Mouse (Mus musculus) kidney, embryonic 16.5 days (tissue): ENCODE measurements around the gene Insl5. TPM values are rescaled to one million over a fixed set of nuclear protein-coding genes. Genes with fewer than 3 reads are reported as not detected.
A peak's percentile ranks its signal among the peaks of the same experiment; 100 is the strongest.

ENCODE experiments used
- ATAC-seq: fragments of 200-750 bp; cut with Nextera tagmentation; 2 replicates; pipeline ENCODE4 v1.8.0; 2017; ENCODE audit warnings: moderate TSS enrichment; ENCODE audit not compliant: low FRiP score, low TSS enrichment
- H3K27ac ChIP-seq: fragments of 300-500 bp; sonication (generic); 2 replicates; pipeline ENCODE4 v1.5.1; 2014; ENCODE audit warnings: low read length
- H3K27me3 ChIP-seq: fragments of 300-500 bp; sonication (generic); 2 replicates; pipeline ENCODE4 v1.6.1; 2014; ENCODE audit warnings: low read length, control low read depth, mixed read lengths; ENCODE audit not compliant: insufficient read depth
- H3K36me3 ChIP-seq: fragments of 300-500 bp; sonication (generic); 2 replicates; pipeline ENCODE4 v1.6.1; 2014; ENCODE audit warnings: low read length, control low read depth, mixed read lengths; ENCODE audit not compliant: insufficient read depth
- H3K4me1 ChIP-seq: fragments of 300-500 bp; sonication (generic); 2 replicates; pipeline ENCODE4 v1.6.1; 2014; ENCODE audit warnings: low read length, control low read depth, mixed read lengths; ENCODE audit not compliant: insufficient read depth
- H3K4me2 ChIP-seq: fragments of 300-500 bp; sonication (generic); replicated peaks from 2 replicates; pipeline ENCODE4 v1.6.1; 2014; ENCODE audit warnings: low read depth, low read length
- H3K4me3 ChIP-seq: fragments of 300-500 bp; sonication (generic); 2 replicates; pipeline ENCODE4 v1.5.1; 2014; ENCODE audit warnings: mild to moderate bottlenecking, low read length
- H3K9ac ChIP-seq: fragments of 300-500 bp; sonication (generic); replicated peaks from 2 replicates; pipeline ENCODE4 v1.6.1; 2014; ENCODE audit warnings: low read length
- H3K9me3 ChIP-seq: fragments of 300-500 bp; sonication (generic); 2 replicates; pipeline ENCODE4 v1.6.1; 2016; ENCODE audit warnings: low read length, control low read depth
- WGBS: fragments of 180-500 bp; shearing (Covaris S2); extraction: QIAGEN DNeasy Blood & Tissue Kit; methylation state at CpG from one replicate; pipeline ENCODE4 v1.1.7; 2014; 5-methylcytosine and 5-hydroxymethylcytosine counted together
- polyA plus RNA-seq: library from polyadenylated mRNA; unstranded; fragments of >200 nt; fragmentation: Nextera tagmentation; extraction: Ambion mirVana; gene quantifications from 2 replicates; pipeline ENCODE4 v1.2.1, GENCODE M21; 2015

Insl5 gene
- polyA plus RNA-seq, 1 experiment from 2014 or later, result not detected

GRCm38 (mm10) chr4:102979385-102979784 is 47.3 kb downstream of the Insl5 start:
- 47% methylated on average over 5 of the region's 5 CpGs for WGBS
- Histone ChIP-seq H3K9ac (no peak overlapping the region), H3K36me3 (no peaks in the 10 kb centered on the region), H3K27ac (no peak overlapping the region), H3K4me1 (peaks cover 12% of the 10 kb centered on the region; the same call in 1 of the 2 replicates), H3K27me3 (peaks cover 6% of the 10 kb centered on the region; the same call in 1 of the 2 replicates), H3K4me3 (no peak overlapping the region; the same call in 1 of the 2 replicates), H3K4me2 (peak overlapping the region; percentile 58), H3K9me3 (no peaks in the 10 kb centered on the region)
- no peak for ATAC-seq

DNA sequence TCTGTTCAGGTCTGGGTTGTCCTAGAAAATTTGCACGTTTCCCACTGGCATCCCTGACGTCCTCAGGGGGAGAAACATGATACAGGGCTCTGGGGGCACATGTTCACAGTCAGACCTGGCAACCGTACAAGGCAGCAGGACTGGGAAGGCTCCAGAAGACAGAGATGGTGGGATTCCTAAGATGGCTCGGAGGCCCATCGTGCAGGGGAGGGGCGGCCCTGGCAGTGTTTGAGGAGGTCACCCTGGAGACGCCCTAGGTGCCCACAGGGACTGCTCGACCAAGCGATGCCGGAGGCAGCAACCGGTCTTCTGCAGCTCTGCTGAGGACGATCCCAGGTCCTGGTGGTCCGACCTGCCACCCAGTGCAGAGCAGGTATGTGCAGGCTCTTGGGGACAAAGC is 48.2 kb downstream of the Insl5 start, which contains the start of gene Tctex1d1:
TSS of gene Tctex1d1 (plus strand) at position 167 of the 400 bp plus-strand sequence.
- H3K9me3 ChIP-seq, result no peaks in the 10 kb centered on the region
- WGBS, result 2% methylated on average over 13 of the region's 13 CpGs
- peak within 1 kb of the TSS; percentile 34 for H3K4me3 ChIP-seq
- peaks cover 6% of the 10 kb centered on the region; the same call in 1 of the 2 replicates for H3K27me3 ChIP-seq
- ATAC-seq, result peak; percentile 76
- no peak within 1 kb of the TSS for H3K27ac ChIP-seq
- H3K4me2 ChIP-seq, result peak within 1 kb of the TSS; percentile 58
- H3K36me3 ChIP-seq, result no peaks in the 10 kb centered on the region
- H3K4me1 ChIP-seq, result peaks cover 12% of the 10 kb centered on the region; the same call in 1 of the 2 replicates
- peak within 1 kb of the TSS; percentile 5; the same call in 1 of the 2 replicates for H3K9ac ChIP-seq

- WGBS, result 11% methylated on average over 16 of the region's 16 CpGs
- Histone ChIP-seq H3K9ac (no peak overlapping the region), H3K27ac (no peak overlapping the region), H3K4me1 (peaks cover 12% of the 10 kb centered on the region; the same call in 1 of the 2 replicates), H3K27me3 (peaks cover 6% of the 10 kb centered on the region; the same call in 1 of the 2 replicates), H3K9me3 (no peaks in the 10 kb centered on the region), H3K4me2 (peak overlapping the region; percentile 58), H3K4me3 (peak overlapping the region; percentile 21; the same call in 1 of the 2 replicates), H3K36me3 (no peaks in the 10 kb centered on the region)
- no peak for ATAC-seq
These were observed 48.8 kb downstream of the Insl5 start for GRCm38 (mm10) chr4:102977778-102978321.

- Histone ChIP-seq H3K27me3 (peaks cover 6% of the 10 kb centered on the region; the same call in 1 of the 2 replicates), H3K4me2 (no peak overlapping the region), H3K9me3 (no peaks in the 10 kb centered on the region), H3K4me3 (no peak overlapping the region), H3K9ac (no peak overlapping the region), H3K4me1 (peaks cover 12% of the 10 kb centered on the region; the same call in 1 of the 2 replicates), H3K27ac (no peak overlapping the region), H3K36me3 (no peaks in the 10 kb centered on the region)
- no peak for ATAC-seq
- 46% methylated on average over 12 of the region's 12 CpGs for WGBS
These were observed 50.1 kb downstream of the Insl5 start for GRCm38 (mm10) chr4:102976290-102977275.

- WGBS, result 69% methylated on average over 5 of the region's 5 CpGs
- no peak overlapping the region for H3K27ac ChIP-seq
These were observed 52.5 kb downstream of the Insl5 start for GRCm38 (mm10) chr4:102974172-102974571.

GRCm38 (mm10) chr4:102972071-102972470 is 54.6 kb downstream of the Insl5 start:
- no peak for ATAC-seq
- no peaks in the 10 kb centered on the region for H3K36me3 ChIP-seq
- H3K4me2 ChIP-seq, result no peak overlapping the region
- no peak overlapping the region for H3K27ac ChIP-seq
- no peaks in the 10 kb centered on the region for H3K9me3 ChIP-seq
- no peak overlapping the region for H3K4me3 ChIP-seq
- H3K4me1 ChIP-seq, result no peaks in the 10 kb centered on the region; the same call in 1 of the 2 replicates
- H3K27me3 ChIP-seq, result no peaks in the 10 kb centered on the region
- no peak overlapping the region for H3K9ac ChIP-seq
- WGBS, result 84% methylated on average over 3 of the region's 3 CpGs

More at GRCm38 (mm10) chr4:102974172-102974571, 52.5 kb downstream of the Insl5 start:
- ATAC-seq, result no peak
- Histone ChIP-seq H3K36me3 (no peaks in the 10 kb centered on the region), H3K4me2 (no peak overlapping the region), H3K4me3 (no peak overlapping the region), H3K9ac (no peak overlapping the region), H3K4me1 (peaks cover 12% of the 10 kb centered on the region; the same call in 1 of the 2 replicates), H3K9me3 (no peaks in the 10 kb centered on the region), H3K27me3 (peaks cover 6% of the 10 kb centered on the region; the same call in 1 of the 2 replicates)

- Histone ChIP-seq H3K27me3 (no peaks in the 10 kb centered on the region), H3K27ac (no peak overlapping the region), H3K9ac (no peak overlapping the region), H3K36me3 (no peaks in the 10 kb centered on the region), H3K4me3 (no peak overlapping the region), H3K4me2 (no peak overlapping the region), H3K9me3 (no peaks in the 10 kb centered on the region), H3K4me1 (no peaks in the 10 kb centered on the region; the same call in 1 of the 2 replicates)
- ATAC-seq, result no peak
- WGBS, result 74% methylated on average over 5 of the region's 5 CpGs
These were observed 55.5 kb downstream of the Insl5 start for GRCm38 (mm10) chr4:102971159-102971558.

- H3K4me2 ChIP-seq, result no peak overlapping the region
- H3K27me3 ChIP-seq, result no peaks in the 10 kb centered on the region
- no peaks in the 10 kb centered on the region for H3K9me3 ChIP-seq
- no peaks in the 10 kb centered on the region for H3K4me1 ChIP-seq
- ATAC-seq, result no peak
- no peaks in the 10 kb centered on the region for H3K36me3 ChIP-seq
- H3K4me3 ChIP-seq, result no peak overlapping the region
- H3K27ac ChIP-seq, result no peak overlapping the region
- WGBS, result 93% methylated on average over 5 of the region's 5 CpGs
- H3K9ac ChIP-seq, result no peak overlapping the region
These were observed 57.0 kb downstream of the Insl5 start for GRCm38 (mm10) chr4:102969599-102969998.
